Mouse (Mus musculus) cerebellum, adult 9-10 months (tissue): ENCODE data around the gene Slain1.

Experiments used
- DNase-seq: peaks from one replicate; pipeline ENCODE4 v3.0.0; 2022

The Slain1 gene

GRCm38 (mm10) chr14:103679395-103680217 is 29.6 kb downstream of the Slain1 start:
- no peak for DNase-seq

DNA sequence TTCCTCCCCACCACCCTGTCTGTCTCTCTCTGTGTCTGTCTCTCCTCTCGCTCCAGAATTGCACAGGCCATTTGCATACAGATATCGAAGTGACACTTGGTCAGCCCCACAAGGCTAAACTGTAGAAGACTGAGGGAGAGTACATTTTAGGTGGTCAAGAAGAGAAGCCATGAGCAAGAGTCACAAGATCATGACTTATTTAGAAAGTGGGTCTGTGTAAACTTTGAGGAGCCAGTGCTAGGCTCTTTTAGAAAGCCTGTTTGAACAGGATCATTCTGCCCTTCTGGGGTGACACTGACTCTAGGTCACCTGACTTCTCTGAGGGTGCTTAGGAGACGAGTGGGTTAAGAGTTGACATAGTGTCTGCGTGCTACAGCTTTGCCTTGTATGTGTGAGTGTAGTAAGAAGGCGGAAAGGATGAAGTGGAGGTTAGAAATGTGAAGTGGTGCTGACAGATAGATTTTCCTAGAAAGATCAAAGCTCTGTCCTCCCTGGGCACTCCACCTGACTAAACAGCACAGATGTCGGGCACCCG is 30.3 kb downstream of the Slain1 start:
- no peak for DNase-seq

- DNase-seq, result no peak
These were observed 32.8 kb downstream of the Slain1 start for GRCm38 (mm10) chr14:103682633-103683390.

GRCm38 (mm10) chr14:103686994-103687393 is 37.0 kb downstream of the Slain1 start:
- DNase-seq, result no peak

- peak; percentile 83 for DNase-seq
These were observed 44.3 kb downstream of the Slain1 start for GRCm38 (mm10) chr14:103694295-103694694.

GRCm38 (mm10) chr14:103695620-103696019 is 45.6 kb downstream of the Slain1 start:
- DNase-seq, result no peak

- peak; percentile 65 for DNase-seq
These were observed 47.1 kb downstream of the Slain1 start for GRCm38 (mm10) chr14:103697101-103697500.

GRCm38 (mm10) chr14:103699308-103699707 is 49.3 kb downstream of the Slain1 start:
- DNase-seq, result no peak

GRCm38 (mm10) chr14:103702516-103702915 is 52.5 kb downstream of the Slain1 start:
- DNase-seq, result no peak

GRCm38 (mm10) chr14:103704771-103705170 is 54.7 kb downstream of the Slain1 start:
- no peak for DNase-seq

- no peak for DNase-seq
These were observed 56.3 kb downstream of the Slain1 start for GRCm38 (mm10) chr14:103706347-103706746.

DNA sequence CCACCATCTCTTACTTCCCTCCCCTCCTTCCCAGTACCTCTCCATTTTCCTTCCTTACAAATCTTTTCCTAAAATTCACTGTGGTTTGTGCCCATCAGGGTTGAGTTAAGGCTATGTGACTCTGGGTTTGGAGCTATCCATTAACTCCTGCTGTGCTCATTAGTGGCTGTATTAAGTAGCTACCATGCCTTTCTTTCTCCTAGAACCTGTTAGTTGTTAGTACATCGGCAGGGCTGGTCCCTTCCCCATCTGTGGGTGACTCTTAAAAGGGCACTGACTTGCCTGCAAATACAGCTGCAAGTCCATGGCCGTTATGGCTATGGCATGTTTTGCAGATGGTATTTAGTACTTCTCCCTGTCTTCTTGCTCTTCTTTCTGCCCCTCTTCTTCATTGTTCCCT is 58.6 kb downstream of the Slain1 start:
- DNase-seq, result no peak

- no peak for DNase-seq
These were observed 59.2 kb downstream of the Slain1 start for GRCm38 (mm10) chr14:103709261-103709660.

DNA sequence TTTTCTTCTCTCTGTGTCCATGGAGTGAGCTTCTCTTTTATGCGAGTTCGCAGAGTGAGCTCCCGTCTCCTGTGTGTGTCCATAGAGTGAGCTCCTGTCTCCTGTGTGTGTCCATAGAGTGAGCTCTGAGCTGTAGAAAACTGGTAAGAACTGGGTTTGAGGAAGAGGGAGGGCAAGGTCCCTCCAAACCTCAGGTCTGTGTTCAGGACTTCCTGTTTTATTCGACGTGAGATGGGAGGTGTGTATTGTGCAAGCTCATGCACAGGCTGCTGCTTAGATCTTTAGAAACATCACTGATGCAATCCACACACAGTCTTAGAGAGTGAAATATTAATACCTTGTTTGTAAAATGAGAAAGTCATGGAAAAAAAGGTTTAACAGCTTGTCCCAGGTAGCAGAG is 63.0 kb downstream of the Slain1 start:
- no peak for DNase-seq

GRCm38 (mm10) chr14:103717516-103717915 is 67.5 kb downstream of the Slain1 start:
- DNase-seq, result no peak

DNA sequence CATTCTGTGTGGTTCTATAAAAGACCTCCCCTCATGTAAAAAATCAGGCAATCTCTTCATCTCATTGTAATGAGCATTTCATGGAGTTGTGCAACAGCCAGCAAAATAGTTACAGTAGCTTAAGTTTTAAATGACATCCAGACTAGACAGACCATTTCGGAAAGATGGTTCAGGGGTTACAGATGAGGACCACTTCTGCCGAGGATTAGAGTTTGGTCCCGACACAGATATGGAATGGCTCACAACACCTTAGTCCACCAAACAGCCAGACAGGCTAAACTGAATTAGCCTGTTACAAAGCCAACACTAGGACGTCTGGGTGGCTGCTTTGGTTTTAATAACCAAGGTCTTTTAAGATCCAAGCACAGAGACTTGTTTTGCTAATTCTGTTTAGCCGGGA is 68.0 kb downstream of the Slain1 start:
- DNase-seq, result no peak

GRCm38 (mm10) chr14:103718393-103718792 is 68.4 kb downstream of the Slain1 start:
- DNase-seq, result no peak

DNA sequence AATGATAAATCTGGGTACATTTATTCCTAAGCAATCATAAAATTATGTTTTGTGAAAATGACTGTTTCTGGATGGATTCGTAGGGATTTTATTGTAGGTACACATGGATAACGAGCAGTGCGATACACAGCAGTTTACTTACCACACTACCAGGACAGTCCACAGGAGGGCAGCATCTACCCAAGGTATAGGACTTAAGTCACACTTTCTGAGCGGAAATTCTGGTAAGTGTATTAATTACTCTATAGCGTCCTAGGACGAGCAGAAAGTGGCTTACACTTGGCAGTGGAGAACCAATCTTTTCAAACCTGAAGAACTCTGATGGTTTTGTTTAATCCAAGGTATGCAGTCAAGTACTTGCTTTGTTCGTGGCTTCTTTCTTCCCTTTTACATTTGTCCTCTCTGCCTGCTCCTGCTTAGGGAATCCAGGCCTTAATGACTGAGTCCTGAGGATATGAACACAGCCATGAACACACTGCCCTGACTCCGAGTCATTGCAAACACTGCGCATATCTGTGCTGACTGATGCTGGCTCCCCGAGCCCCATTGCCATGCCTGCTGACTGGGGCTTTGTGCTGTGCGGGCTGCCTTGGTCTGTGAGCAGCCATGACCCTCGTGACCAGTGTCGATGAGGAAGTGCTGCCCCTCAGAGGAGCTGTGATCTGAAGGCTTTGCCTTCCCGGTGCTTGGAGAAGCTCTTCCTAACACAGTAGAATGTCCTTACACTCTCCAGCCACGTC is 69.0 kb downstream of the Slain1 start:
- peak; percentile 75 for DNase-seq

- no peak for DNase-seq
These were observed 70.1 kb downstream of the Slain1 start for GRCm38 (mm10) chr14:103720163-103720562.

GRCm38 (mm10) chr14:103720637-103721355 is 70.8 kb downstream of the Slain1 start:
- DNase-seq, result peak; percentile 21

GRCm38 (mm10) chr14:103723314-103723713 is 73.3 kb downstream of the Slain1 start:
- no peak for DNase-seq

DNA sequence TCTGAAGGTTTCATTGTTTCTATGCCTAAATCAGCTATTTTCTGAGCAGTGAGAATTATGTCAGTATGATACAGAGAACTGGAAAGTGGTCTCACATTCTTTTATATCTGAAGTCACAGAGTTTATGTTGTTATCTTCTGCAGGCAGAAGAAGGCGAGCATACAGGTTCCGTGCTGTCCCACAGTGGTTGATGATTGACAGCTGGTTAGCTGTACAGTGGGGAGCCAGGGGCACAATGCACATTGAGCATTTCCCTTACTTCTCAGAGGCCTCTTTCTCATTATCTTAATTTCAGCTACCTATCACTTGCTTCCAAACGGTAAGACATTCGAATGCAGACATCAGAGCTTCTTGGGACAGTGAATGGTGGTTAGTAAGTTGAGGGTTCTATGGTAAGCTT is 73.8 kb downstream of the Slain1 start:
- DNase-seq, result no peak
